Mouse (Mus musculus): ENCODE measurements at regions not wholly inside any gene's neighbourhood (a gene's known extent, or its start where the extent isn't known, plus 50 kb on each side); places are given as distances from the start of the nearest gene placed in this dataset.

GRCm38 (mm10) chr3:38131176-38131886 is 353.3 kb downstream of the Ankrd50 start:
- DNase-seq (ENCODE audit: low read depth, low spot score): no peak

DNA sequence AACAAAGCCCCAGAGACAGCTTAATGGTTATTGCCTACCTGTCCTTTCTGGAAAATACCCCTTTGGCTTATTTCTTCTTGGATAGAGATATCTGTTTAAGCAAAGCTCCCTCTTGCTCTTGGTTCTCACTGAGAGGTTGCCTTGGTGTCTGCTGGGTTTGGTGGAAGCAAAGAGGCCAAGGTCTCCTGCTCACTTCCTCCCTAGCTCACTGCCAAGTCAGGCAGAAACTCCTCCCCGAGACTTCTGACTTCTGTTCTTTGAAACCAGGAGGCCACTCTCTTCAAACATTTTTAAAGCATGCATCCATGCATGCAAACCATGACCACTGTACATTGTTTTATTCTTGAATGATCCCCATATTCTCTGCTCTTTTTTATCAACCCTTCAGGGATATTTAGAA is 354.6 kb downstream of the Ankrd50 start:
- no peak for DNase-seq (ENCODE audit: low read depth, low spot score)

- DNase-seq (ENCODE audit: low read depth, low spot score): no peak
Observed at GRCm38 (mm10) chr3:38129167-38129500, 355.5 kb downstream of the Ankrd50 start.

- DNase-seq (ENCODE audit: low read depth, low spot score): no peak
Observed at GRCm38 (mm10) chr3:38128486-38129166, 356.0 kb downstream of the Ankrd50 start.

DNA sequence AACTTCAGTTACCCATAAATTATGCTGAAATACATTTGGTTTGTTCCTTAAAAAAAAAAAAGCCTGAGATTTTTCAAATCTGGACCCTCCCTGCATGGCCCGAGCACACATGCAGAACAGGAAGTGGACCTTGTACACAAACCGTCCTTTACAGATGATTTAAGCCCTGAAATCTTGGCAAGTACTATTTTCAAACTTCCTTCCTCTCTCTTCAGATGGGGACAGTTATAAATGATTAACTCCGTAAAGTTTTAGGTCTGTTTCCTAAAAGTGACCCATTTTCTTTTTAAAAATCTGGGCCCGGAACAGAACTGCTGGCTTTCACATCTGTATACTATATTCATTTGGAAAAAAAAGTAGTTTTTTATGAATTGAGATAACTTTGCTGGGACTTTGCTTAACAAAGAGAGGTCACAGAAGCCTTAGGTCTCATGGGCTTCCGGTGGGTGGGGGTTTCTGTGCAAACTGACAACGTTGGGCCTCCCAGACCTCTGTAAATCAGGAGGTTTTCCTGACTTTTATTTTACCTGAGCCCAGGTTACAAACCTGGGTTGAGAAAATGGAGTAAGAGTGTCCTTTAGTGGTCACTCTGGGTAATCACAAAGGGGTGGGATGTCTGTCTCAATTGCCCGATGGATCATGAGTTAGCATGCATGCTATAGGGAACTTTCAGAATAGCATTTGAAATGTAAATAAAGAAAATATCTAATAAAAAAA is 368.4 kb downstream of the Ankrd50 start:
- no peak for DNase-seq (ENCODE audit: low read depth, low spot score)

- no peak for DNase-seq (ENCODE audit: low read depth, low spot score)
Observed at GRCm38 (mm10) chr3:38112568-38112967, 372.1 kb downstream of the Ankrd50 start.

GRCm38 (mm10) chr3:38105022-38105857 is 379.4 kb downstream of the Ankrd50 start:
- DNase-seq (ENCODE audit: low read depth, low spot score): no peak

- DNase-seq (ENCODE audit: low read depth, low spot score): no peak
Observed at GRCm38 (mm10) chr3:38104418-38104817, 380.1 kb upstream of the Gm5148 start.

GRCm38 (mm10) chr3:38102985-38103384 is 378.7 kb upstream of the Gm5148 start:
- DNase-seq (ENCODE audit: low read depth, low spot score): no peak

DNA sequence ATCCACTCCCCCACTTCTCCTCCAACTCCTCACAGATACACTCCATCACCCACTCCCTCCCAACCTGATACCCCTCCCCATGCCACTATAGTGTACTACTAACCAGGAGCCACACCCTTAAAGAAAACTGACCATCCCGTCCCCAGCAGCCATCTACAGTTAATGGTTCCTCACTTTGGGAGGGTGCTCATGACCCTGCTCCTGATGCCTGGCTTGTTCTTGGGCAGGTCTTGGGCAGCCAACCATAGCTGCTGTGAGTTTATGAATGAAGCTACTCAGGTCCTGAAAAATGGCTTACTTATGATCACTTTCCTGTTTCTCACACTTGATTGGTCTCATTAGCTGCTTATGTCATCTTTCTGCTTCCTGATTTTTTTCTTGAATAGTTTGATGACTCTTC is 377.9 kb upstream of the Gm5148 start:
- no peak for DNase-seq (ENCODE audit: low read depth, low spot score)

DNA sequence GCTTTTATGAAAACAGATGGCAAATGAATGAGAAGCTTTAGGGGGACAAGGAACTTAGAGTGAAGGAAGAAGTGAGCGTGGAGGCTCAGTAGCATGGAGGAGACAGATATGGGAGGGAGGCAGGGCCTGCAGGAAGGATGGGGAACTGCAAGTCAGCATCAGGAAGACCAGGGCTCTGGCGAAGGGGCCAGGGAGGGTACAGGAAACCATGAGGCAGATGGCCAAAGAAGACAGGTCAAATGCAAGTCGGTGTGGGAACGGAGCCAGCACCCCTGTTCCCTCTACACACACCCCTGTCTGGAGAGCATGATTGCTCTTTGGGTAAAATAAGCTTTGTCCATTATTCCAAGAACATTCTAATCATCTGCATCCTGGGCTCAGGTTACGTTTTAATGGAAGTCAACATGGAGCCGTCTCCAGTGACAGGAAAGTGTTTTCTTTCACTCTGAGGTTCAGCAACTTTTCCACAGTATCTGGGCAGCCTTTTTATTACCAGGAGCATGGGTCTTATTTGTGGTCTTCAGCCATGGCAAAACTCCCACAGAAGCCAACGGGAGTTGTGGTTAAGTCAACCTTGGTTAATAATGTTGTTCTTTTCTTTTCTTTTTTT is 370.2 kb upstream of the Gm5148 start:
- no peak for DNase-seq (ENCODE audit: low read depth, low spot score)

- no peak for DNase-seq (ENCODE audit: low read depth, low spot score)
Observed at GRCm38 (mm10) chr3:38084548-38084947, 360.3 kb upstream of the Gm5148 start.

DNA sequence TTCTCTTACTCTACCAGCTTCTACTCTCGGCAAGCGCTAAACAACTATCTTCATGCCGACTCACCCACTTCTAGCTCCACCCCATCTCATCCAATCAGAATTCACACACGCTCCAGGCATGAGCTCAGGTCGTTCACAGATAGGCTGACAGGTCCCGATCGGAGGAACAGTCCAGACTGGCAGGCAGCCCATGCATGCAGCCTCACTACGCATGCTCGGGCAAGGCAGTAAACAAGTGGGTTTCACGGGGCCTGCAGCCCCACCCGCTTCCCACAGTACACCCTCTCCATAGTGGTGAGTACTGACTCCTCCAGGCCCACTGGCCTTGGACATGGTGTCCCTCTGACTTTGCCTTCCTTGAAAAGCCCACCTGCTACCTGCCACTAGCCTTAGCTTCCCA is 358.1 kb upstream of the Gm5148 start:
- no peak for DNase-seq (ENCODE audit: low read depth, low spot score)

GRCm38 (mm10) chr3:38076835-38077234 is 352.5 kb upstream of the Gm5148 start:
- DNase-seq (ENCODE audit: low read depth, low spot score): no peak

- no peak for DNase-seq (ENCODE audit: low read depth, low spot score)
Observed at GRCm38 (mm10) chr3:38073946-38074345, 349.7 kb upstream of the Gm5148 start.

DNA sequence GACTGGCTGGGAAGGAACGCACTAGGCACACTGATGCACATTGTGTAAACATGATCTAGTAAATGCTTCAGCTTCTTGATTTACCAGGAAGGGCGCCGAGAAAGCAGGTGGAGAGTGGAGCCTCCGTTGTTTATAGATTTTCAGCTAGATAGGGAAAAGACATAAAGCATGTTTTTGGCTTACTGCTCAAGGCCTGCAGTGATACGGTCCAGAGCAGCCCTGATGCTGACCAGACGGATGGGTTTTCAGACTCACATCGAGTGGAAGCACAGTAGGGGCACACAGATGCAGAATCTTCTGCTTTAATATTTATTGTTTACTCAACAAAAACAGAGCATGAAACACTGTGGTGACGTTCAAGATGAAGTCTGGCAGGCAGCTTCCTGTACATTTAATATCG is 331.3 kb upstream of the Gm5148 start:
- no peak for DNase-seq (ENCODE audit: low read depth, low spot score)

GRCm38 (mm10) chr3:38052941-38053340 is 328.7 kb upstream of the Gm5148 start:
- no peak for DNase-seq (ENCODE audit: low read depth, low spot score)

DNA sequence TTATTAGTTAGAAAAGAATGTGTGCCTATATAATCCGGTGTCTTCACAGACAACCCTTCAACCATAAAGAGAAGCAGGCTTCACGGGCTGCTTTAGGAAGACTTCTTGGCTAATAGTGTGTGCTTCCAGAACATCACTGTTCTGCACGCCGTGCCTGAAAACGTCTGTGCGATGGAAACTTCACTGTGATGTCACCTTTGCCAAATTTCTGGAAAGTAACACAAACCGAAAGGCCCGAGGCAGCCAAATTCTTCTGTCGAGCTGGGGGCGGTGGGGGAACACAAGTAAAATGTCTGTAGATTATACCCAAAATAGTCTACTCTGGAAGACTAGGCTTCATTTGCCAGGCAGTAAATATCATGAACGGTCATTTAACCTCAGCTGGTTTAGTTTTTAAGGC is 327.5 kb upstream of the Gm5148 start:
- DNase-seq (ENCODE audit: low read depth, low spot score): no peak

DNA sequence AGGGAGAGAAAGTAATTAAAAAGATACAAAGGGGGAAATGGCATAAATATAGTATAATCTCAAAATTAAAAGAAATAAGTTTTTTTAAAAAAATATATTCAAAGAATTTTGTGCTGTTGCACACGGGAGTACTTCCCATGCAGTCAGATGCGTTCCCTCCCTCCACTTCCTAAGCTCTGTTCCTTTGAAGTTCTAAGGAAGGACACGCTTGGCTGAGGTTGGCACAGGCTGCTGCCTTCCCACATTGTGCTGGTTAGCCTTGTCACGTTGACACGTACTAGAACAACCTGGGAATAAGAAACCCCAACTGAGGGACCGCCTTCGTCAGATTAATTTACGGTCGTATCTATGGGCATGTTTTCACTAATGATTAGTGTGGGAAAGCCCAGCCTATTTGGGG is 326.6 kb upstream of the Gm5148 start:
- no peak for DNase-seq (ENCODE audit: low read depth, low spot score)

DNA sequence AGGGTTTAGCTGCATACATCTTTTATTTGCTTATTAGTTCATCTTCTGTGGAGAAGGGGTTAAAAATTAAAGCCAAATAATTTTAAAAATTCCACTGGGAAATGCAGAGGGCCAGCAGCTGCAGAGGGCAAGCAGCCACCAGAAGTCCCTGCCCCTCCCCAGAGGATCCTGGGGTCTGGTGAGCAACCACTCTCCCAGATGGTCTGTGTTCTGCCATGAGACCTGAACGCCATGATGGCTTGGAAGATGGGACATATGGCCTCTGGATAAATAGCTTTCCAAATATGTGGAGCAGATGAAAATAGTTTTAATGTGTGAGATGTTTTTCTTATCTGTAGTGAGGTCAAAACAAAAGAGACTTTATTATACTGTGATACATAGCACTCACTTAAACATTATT is 326.1 kb upstream of the Gm5148 start:
- DNase-seq (ENCODE audit: low read depth, low spot score): no peak

DNA sequence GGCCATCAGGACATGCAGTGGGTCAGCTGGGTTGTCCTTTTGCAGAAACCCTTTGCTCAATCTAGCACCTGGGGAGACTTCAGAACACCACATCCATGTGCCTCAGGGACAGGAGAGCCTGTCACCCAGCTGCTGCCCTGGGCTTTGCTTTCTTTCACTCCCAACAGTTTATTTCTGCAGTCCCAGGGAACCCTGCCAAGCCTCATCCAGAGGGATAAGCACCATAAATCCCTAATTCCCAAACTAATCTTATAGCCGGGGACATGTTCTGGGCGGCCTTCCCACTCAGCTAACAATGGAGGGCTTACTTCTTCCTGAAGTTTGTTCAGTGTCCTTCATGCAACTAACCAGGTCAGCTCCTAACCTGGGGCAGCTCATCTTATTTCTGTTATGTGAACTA is 325.0 kb upstream of the Gm5148 start:
- no peak for DNase-seq (ENCODE audit: low read depth, low spot score)

- no peak for DNase-seq (ENCODE audit: low read depth, low spot score)
Observed at GRCm38 (mm10) chr3:38047445-38047844, 323.2 kb upstream of the Gm5148 start.

Measured in R1 (cell line).